Mouse (Mus musculus): ENCODE measurements around the gene Cmtm4. TPM values are rescaled to one million over a fixed set of nuclear protein-coding genes. Genes with fewer than 3 reads are reported as not detected.
A peak's percentile ranks its signal among the peaks of the same experiment; 100 is the strongest.

Gene Cmtm4
- 6.4 and 6.5 TPM in 2 replicates for total RNA-seq (2012; rRNA removed)
- 10 to 100 TPM; 12.0 to 31.1 TPM for polyA plus RNA-seq (2012; ENCODE audit: insufficient read depth in 1 of 2, insufficient read length in 2 of 2, low read depth in 1 of 2, low replicate concordance in 2 of 2, missing spikeins in 1 of 2)

DNA sequence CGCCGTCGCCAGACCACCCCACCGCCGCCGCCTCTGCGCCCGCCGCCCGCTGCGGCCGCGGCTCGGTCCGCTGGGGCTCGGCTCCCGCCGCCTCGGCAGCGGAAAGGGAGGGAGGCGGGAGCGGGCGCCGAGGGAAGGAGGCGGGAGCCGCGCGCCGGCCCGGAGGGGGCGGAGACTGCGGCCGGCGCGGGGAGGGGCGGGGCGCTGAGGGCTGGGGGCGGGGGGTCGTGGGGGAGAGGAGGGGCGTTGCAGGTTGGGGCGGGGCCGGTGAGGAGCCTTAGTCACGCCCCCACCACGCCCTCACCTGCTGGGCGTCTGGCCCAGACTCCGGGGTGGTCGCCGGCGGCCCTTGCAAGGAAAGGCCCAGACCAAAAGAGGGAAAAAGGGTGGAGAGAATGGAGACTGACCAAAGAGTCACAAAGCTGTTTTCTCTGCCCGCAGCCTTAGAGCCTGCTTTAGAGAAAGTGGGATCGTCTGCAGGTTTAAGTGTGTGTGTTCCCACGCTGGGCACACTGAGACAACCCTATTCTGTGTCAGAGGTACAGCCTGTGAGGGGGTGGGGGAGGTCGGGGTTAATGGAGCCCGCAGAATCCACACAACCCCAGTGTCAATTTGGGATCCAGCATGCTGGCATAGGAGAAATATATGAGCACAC lies at the start of gene Cmtm4:
Gene Cmtm4, minus strand, starts transcription at position 105 of the 655 bp plus-strand sequence.
- peaks cover 17% of the 10 kb centered on the region for H3K79me2 ChIP-seq (ENCODE audit: control insufficient read depth, insufficient read depth, low read length, poor library complexity)
- H3K4me1 ChIP-seq (ENCODE audit: control insufficient read depth in 1 of 2, insufficient read depth in 2 of 2, low read length in 2 of 2), result peaks cover 0 to 13% of the 10 kb centered on the region in 2 experiments; a peak in 2 of 4 replicates
- peak within 1 kb of the TSS; percentile 69 to 98 for H3K4me3 ChIP-seq (ENCODE audit: control insufficient read depth in 1 of 2, insufficient read depth in 1 of 2, low read depth in 2 of 2, low read length in 2 of 2)
- TF ChIP-seq NELFE (IDR thresholded peaks at IDR 0.05; ENCODE audit: low read depth, low read length) (peak; percentile 40; the same call in 1 of the 2 replicates), NRF1 (IDR thresholded peaks at IDR 0.05; ENCODE audit: insufficient read depth, low read depth, low read length, poor library complexity, severe bottlenecking) (no peak), BHLHE40 (IDR thresholded peaks at IDR 0.05; ENCODE audit: borderline replicate concordance, low read depth, low read length) (no peak), E2F4 (IDR thresholded peaks at IDR 0.05; ENCODE audit: borderline replicate concordance, low read depth, low read length) (no peak), SIN3A (IDR thresholded peaks at IDR 0.05; ENCODE audit: low read length) (no peak), TCF12 (IDR thresholded peaks at IDR 0.05; ENCODE audit: low read depth, low read length) (no peak), TAL1 (IDR thresholded peaks at IDR 0.05; ENCODE audit: low read length) (no peak), MEF2A (IDR thresholded peaks at IDR 0.05; ENCODE audit: extremely low read depth, insufficient replicate concordance, low read depth, low read length, poor library complexity, severe bottlenecking) (no peak), POLR2A (IDR thresholded peaks at IDR 0.05; ENCODE audit: control insufficient read depth in 1 of 2, insufficient read depth in 1 of 2, low read depth in 1 of 2, low read length in 2 of 2, poor library complexity in 1 of 2) (peak; percentile 32 to 67; a peak in 2 of 4 replicates), RAD21 (IDR thresholded peaks at IDR 0.05; ENCODE audit: low read depth, low read length) (no peak), CHD1 (IDR thresholded peaks at IDR 0.05; ENCODE audit: low read depth, low read length) (no peak), MAZ (IDR thresholded peaks at IDR 0.05; ENCODE audit: low read depth, low read length) (peak; percentile 19; the same call in 1 of the 2 replicates), GABPA (IDR thresholded peaks at IDR 0.05; ENCODE audit: low read depth, low read length) (no peak), ETS1 (IDR thresholded peaks at IDR 0.05; ENCODE audit: low read depth, low read length) (no peak), ZMIZ1 (IDR thresholded peaks at IDR 0.05; ENCODE audit: low read depth, low read length) (no peak), RCOR1 (IDR thresholded peaks at IDR 0.05; ENCODE audit: low read depth, low read length) (no peak), KAT2A (conservative IDR thresholded peaks at IDR 0.05; ENCODE audit: low read depth, low read length) (no peak), ZC3H11A (IDR thresholded peaks at IDR 0.05; ENCODE audit: low read depth, low read length) (no peak), HCFC1 (IDR thresholded peaks at IDR 0.05; ENCODE audit: low read depth, low read length) (no peak), POLR2AphosphoS5 (IDR thresholded peaks at IDR 0.05; ENCODE audit: borderline replicate concordance, low read depth, low read length) (no peak), CTCF (IDR thresholded peaks at IDR 0.05 in 2 of 3, conservative IDR thresholded peaks at IDR 0.05 in 1 of 3; ENCODE audit: control insufficient read depth in 1 of 3, insufficient read depth in 1 of 3, low read depth in 2 of 3, low read length in 3 of 3, poor library complexity in 1 of 3, severe bottlenecking in 1 of 3) (no peak), ELF1 (IDR thresholded peaks at IDR 0.05; ENCODE audit: low read depth, low read length) (no peak)
- peak within 1 kb of the TSS; percentile 85 for H3K9ac ChIP-seq (ENCODE audit: control insufficient read depth, low read depth, low read length, poor library complexity, severe bottlenecking)
- H3K9me3 ChIP-seq (replicated peaks; ENCODE audit: insufficient read depth, low read length), result no peaks in the 10 kb centered on the region
- H3K27ac ChIP-seq (ENCODE audit: control insufficient read depth, low read depth, low read length), result no peak within 1 kb of the TSS
- peaks cover 0 to 9% of the 10 kb centered on the region in 2 experiments; a peak in 2 of 4 replicates for H3K36me3 ChIP-seq (ENCODE audit: control insufficient read depth in 1 of 2, insufficient read depth in 2 of 2, low read length in 2 of 2)
- H3K27me3 ChIP-seq (ENCODE audit: control insufficient read depth in 1 of 2, insufficient read depth in 2 of 2, low read length in 2 of 2), result peaks cover 1 to 3% of the 10 kb centered on the region in 2 experiments; a peak in 2 of 4 replicates
- peak; percentile 46 for DNase-seq (ENCODE audit: low read depth, low spot score)
